20 mouse cellular contexts compared by ENCODE assay signal in the genomic region with DNA sequence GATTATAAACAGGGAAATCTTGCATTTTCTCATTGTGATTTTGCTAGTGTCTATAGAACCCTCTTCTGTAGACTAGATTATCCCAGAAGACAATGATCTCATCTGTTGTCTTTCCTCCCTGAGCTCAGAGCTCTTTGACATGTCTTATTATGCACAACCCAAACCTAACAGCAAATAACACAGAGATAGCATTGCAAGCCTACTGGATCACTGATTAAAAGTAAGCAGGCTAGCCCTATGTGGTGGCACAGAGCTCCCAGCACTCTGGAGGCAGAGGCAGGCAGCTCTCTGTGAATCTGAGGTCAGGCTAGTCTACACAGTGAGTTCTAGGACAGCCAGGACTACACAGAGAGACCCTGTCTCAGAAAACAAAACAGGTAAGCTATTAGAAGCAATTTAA. TPM values are rescaled to one million over a fixed set of nuclear protein-coding genes. Genes with fewer than 3 reads are reported as not detected.
DNase-seq lines count a peak whose midpoint lies in the region; ATAC-seq and TF ChIP-seq lines count a peak whose summit lies in the region.
"Had no signal": no experiment of that assay in that cellular context is flagged by ENCODE, and none has a peak within 500 bp of the region (broad histone marks: within the 10 kb centered on the region; RNA-seq: fewer than 3 reads in every experiment).

No protein-coding gene starts in this region.

- no peaks in the 10 kb centered on the region for H3K9me3 ChIP-seq in stomach, embryonic 15.5 days
- H3K9me3 ChIP-seq in stomach, postnatal 0 days (ENCODE audit: control insufficient read depth, low read length), result no peaks in the 10 kb centered on the region
- H3K9me3 ChIP-seq in liver, embryonic 16.5 days (replicated peaks; ENCODE audit: control insufficient read depth, low read length), result no peaks in the 10 kb centered on the region
- H3K9me3 ChIP-seq: embryonic facial prominence, embryonic 10.5 days; forebrain, embryonic 12.5 days; heart, embryonic 15.5 days; hindbrain, embryonic 15.5 days; megakaryocyte, embryonic 14.5 days had no signal

- no peaks in the 10 kb centered on the region for H3K36me3 ChIP-seq in stomach, embryonic 15.5 days
- H3K36me3 ChIP-seq in stomach, postnatal 0 days (ENCODE audit: control insufficient read depth, insufficient read depth, low read length), result no peaks in the 10 kb centered on the region
- 0 out of 2 replicates have a peak, but pooled peaks cover 3% of the 10 kb centered on the region for H3K36me3 ChIP-seq in liver, embryonic 16.5 days (ENCODE audit: control insufficient read depth, insufficient read depth)
- H3K36me3 ChIP-seq: embryonic facial prominence, embryonic 10.5 days; forebrain, embryonic 12.5 days; heart, embryonic 15.5 days; hindbrain, embryonic 15.5 days had no signal

- no peak overlapping the region for H3K27ac ChIP-seq in stomach, embryonic 15.5 days
- no peak overlapping the region for H3K27ac ChIP-seq in stomach, postnatal 0 days (replicated peaks)
- peak overlapping the region; percentile 94 for H3K27ac ChIP-seq in liver, embryonic 16.5 days (ENCODE audit: low read length)
- H3K27ac ChIP-seq: embryonic facial prominence, embryonic 10.5 days; forebrain, embryonic 12.5 days; heart, embryonic 15.5 days; hindbrain, embryonic 15.5 days had no signal

- H3K4me1 ChIP-seq in stomach, embryonic 15.5 days, result no peaks in the 10 kb centered on the region
- no peaks in the 10 kb centered on the region for H3K4me1 ChIP-seq in stomach, postnatal 0 days (replicated peaks; ENCODE audit: control insufficient read depth, insufficient read depth)
- H3K4me1 ChIP-seq in liver, embryonic 16.5 days (ENCODE audit: control insufficient read depth, low read depth, low read length), result peaks cover 85% of the 10 kb centered on the region

- DNase-seq in stomach, postnatal 0 days (ENCODE audit: low spot score), result no peak
- DNase-seq in liver, result peak; percentile 47
- no peak for DNase-seq in lung, postnatal 36 days
- no peak for DNase-seq in left cerebral cortex, adult 11 months (ENCODE audit: low spot score)
- no peak for DNase-seq in cerebellum, adult 18-20 months
- DNase-seq: adrenal gland, postnatal 14 days; kidney, postnatal 10 days; lung, adult 18-20 months; lung, postnatal 14 days; midbrain, embryonic 14.5 days; retina, postnatal 1 day; right cerebral cortex, postnatal 25 days; thymus, postnatal 25 days had no signal

- H3K9ac ChIP-seq in stomach, embryonic 15.5 days, result no peak overlapping the region
- no peak overlapping the region for H3K9ac ChIP-seq in stomach, postnatal 0 days (ENCODE audit: low read length)
- H3K9ac ChIP-seq in liver, embryonic 16.5 days (ENCODE audit: low read depth, low read length), result peak overlapping the region; percentile 51
- H3K9ac ChIP-seq: forebrain, embryonic 12.5 days; heart, embryonic 15.5 days; hindbrain, embryonic 15.5 days had no signal

- H3K4me3 ChIP-seq in stomach, embryonic 15.5 days (replicated peaks), result no peak overlapping the region
- H3K4me3 ChIP-seq in stomach, postnatal 0 days (ENCODE audit: low read depth, low read length), result no peak overlapping the region
- H3K4me3 ChIP-seq in liver, embryonic 16.5 days (ENCODE audit: low read depth, low read length), result peak overlapping the region; percentile 14
- H3K4me3 ChIP-seq: embryonic facial prominence, embryonic 10.5 days; forebrain, embryonic 12.5 days; heart, embryonic 15.5 days; hindbrain, embryonic 15.5 days; megakaryocyte, embryonic 14.5 days had no signal

- H3K27me3 ChIP-seq in stomach, embryonic 15.5 days (replicated peaks), result no peaks in the 10 kb centered on the region
- H3K27me3 ChIP-seq in stomach, postnatal 0 days (ENCODE audit: control insufficient read depth, insufficient read depth, low read length), result no peaks in the 10 kb centered on the region
- H3K27me3 ChIP-seq in liver, embryonic 16.5 days (ENCODE audit: control insufficient read depth, insufficient read depth, low read depth, low read length), result no peaks in the 10 kb centered on the region
- H3K27me3 ChIP-seq: forebrain, embryonic 12.5 days; heart, embryonic 15.5 days; hindbrain, embryonic 15.5 days; megakaryocyte, embryonic 14.5 days had no signal

- TF ChIP-seq EP300 in stomach, postnatal 0 days (optimal IDR thresholded peaks at IDR 0.05), result no peak

- H3K4me2 ChIP-seq in stomach, embryonic 15.5 days, result no peak overlapping the region
- H3K4me2 ChIP-seq in stomach, postnatal 0 days (replicated peaks; ENCODE audit: low read depth), result no peak overlapping the region
- H3K4me2 ChIP-seq in liver, embryonic 16.5 days (ENCODE audit: low read depth, low read length), result peak overlapping the region; percentile 65
- H3K4me2 ChIP-seq: forebrain, embryonic 12.5 days; heart, embryonic 15.5 days; hindbrain, embryonic 15.5 days had no signal

- 0 out of 2 replicates have a peak, but pooled peaks have one; percentile 23 for ATAC-seq in stomach, embryonic 15.5 days (ENCODE audit: insufficient read depth, low FRiP score, low read depth)
- no peak for ATAC-seq in stomach, postnatal 0 days (ENCODE audit: low FRiP score, low TSS enrichment)
- ATAC-seq in liver, embryonic 16.5 days (ENCODE audit: low read depth), result peak; percentile 59

- no peak for TF ChIP-seq CTCF in stomach, postnatal 0 days (IDR thresholded peaks at IDR 0.05; ENCODE audit: low read depth)

RNA-seq across cellular contexts. Expression of a gene that starts 10.4 kb away (rescaled TPM):
- polyA plus RNA-seq in stomach, embryonic 15.5 days (2015; fragmentation: Nextera tagmentation; extraction: Ambion mirVana), result 14.0 and 15.1 TPM in 2 replicates
- polyA plus RNA-seq in stomach, postnatal 0 days (2015; fragmentation: Nextera tagmentation; extraction: Ambion mirVana), result 7.3 and 8.7 TPM in 2 replicates
- polyA plus RNA-seq in liver, embryonic 16.5 days (2015; fragmentation: Nextera tagmentation; extraction: Ambion mirVana), result 58.9 TPM in 2 replicates

RNA-seq across cellular contexts. Expression of a gene that starts 10.5 kb away (rescaled TPM):
- 24.6 and 26.9 TPM in 2 replicates for polyA plus RNA-seq in stomach, embryonic 15.5 days (2015; fragmentation: Nextera tagmentation; extraction: Ambion mirVana)
- 17.4 and 18.5 TPM in 2 replicates for polyA plus RNA-seq in stomach, postnatal 0 days (2015; fragmentation: Nextera tagmentation; extraction: Ambion mirVana)
- polyA plus RNA-seq in liver, embryonic 16.5 days (2015; fragmentation: Nextera tagmentation; extraction: Ambion mirVana), result 49.1 and 49.5 TPM in 2 replicates
